Mouse (Mus musculus) MEL (cell line): ENCODE results near the gene Cdk17.

Experiments used
- CTCF ChIP-seq, 3 experiments: IDR thresholded peaks in 2 of 3; conservative IDR thresholded peaks in 1 of 3; 2 replicates each; pipeline ENCODE4 v1.5.1; 2011 to 2012; ENCODE audit warnings: low read length in 3 of 3, low read depth in 2 of 3, mild to moderate bottlenecking in 2 of 3, improper control_type of control experiment in 1 of 3, inconsistent platforms in 1 of 3, mixed read lengths in 1 of 3, moderate library complexity in 1 of 3; ENCODE audit not compliant: control insufficient read depth in 1 of 3, insufficient read depth in 1 of 3, poor library complexity in 1 of 3, severe bottlenecking in 1 of 3
- ELF1 ChIP-seq: IDR thresholded peaks from 2 replicates; pipeline ENCODE4 v1.6.1; 2014; ENCODE audit warnings: low read depth, mild to moderate bottlenecking, inconsistent platforms, low read length, improper control_type of control experiment, moderate library complexity
- EP300 ChIP-seq, 2 experiments: IDR thresholded peaks; 2 replicates each; pipeline ENCODE4 v1.6.1; 2011; ENCODE audit warnings: improper control_type of control experiment in 2 of 2, low read length in 2 of 2, low read depth in 1 of 2, mild to moderate bottlenecking in 1 of 2
- ETS1 ChIP-seq: IDR thresholded peaks from 2 replicates; pipeline ENCODE4 v1.6.1; 2012; ENCODE audit warnings: low read depth, mild to moderate bottlenecking, inconsistent platforms, low read length, improper control_type of control experiment, moderate library complexity
- JUND ChIP-seq: IDR thresholded peaks from 2 replicates; pipeline ENCODE4 v1.6.1; 2011; ENCODE audit warnings: low read depth, mild to moderate bottlenecking, improper control_type of control experiment, low read length
- POLR2AphosphoS2 ChIP-seq: IDR thresholded peaks from 2 replicates; pipeline ENCODE4 v1.6.1; 2011; ENCODE audit warnings: low read length, improper control_type of control experiment
- RAD21 ChIP-seq: IDR thresholded peaks from 2 replicates; pipeline ENCODE4 v1.6.1; 2011; ENCODE audit warnings: mild to moderate bottlenecking, low read depth, low read length, improper control_type of control experiment
- SIN3A ChIP-seq: IDR thresholded peaks from 2 replicates; pipeline ENCODE4 v1.6.1; 2012; ENCODE audit warnings: low read length, improper control_type of control experiment, inconsistent platforms
- ZC3H11A ChIP-seq: IDR thresholded peaks from 2 replicates; pipeline ENCODE4 v1.6.1; 2012; ENCODE audit warnings: low read depth, mild to moderate bottlenecking, inconsistent platforms, low read length, improper control_type of control experiment
- ZNF384 ChIP-seq: IDR thresholded peaks from 2 replicates; pipeline ENCODE4 v1.6.1; 2012; ENCODE audit warnings: low read depth, mild to moderate bottlenecking, inconsistent platforms, low read length, improper control_type of control experiment

- TF ChIP-seq CTCF (IDR thresholded peaks at IDR 0.05 in 2 of 3, conservative IDR thresholded peaks at IDR 0.05 in 1 of 3; ENCODE audit: control insufficient read depth in 1 of 3, insufficient read depth in 1 of 3, low read depth in 2 of 3, low read length in 3 of 3, poor library complexity in 1 of 3, severe bottlenecking in 1 of 3) (no peak), RAD21 (no peak), SIN3A (no peak), EP300 (IDR thresholded peaks at IDR 0.05; ENCODE audit: low read depth in 1 of 2, low read length in 2 of 2) (no peak), POLR2AphosphoS2 (no peak), ZC3H11A (no peak), ELF1 (no peak), JUND (no peak), ZNF384 (no peak), ETS1 (no peak)
Observed at GRCm38 (mm10) chr10:93207176-93207575, 46.5 kb downstream of the Cdk17 start.
